Mouse (Mus musculus) limb, embryonic 15.5 days (tissue): ENCODE results near the gene Herpud1. TPM values are rescaled to one million over a fixed set of nuclear protein-coding genes. Genes with fewer than 3 reads are reported as not detected.
A peak's percentile ranks its signal among the peaks of the same experiment; 100 is the strongest.

Experiments
- ATAC-seq: fragments of 200-750 bp; cut with Nextera tagmentation; 2 replicates; pipeline ENCODE4 v1.8.0; 2017; ENCODE audit warnings: low read depth, moderate TSS enrichment; ENCODE audit not compliant: insufficient number of reproducible peaks, low FRiP score, low TSS enrichment
- H3K27ac ChIP-seq: fragments of 300-500 bp; sonication (generic); 2 replicates; pipeline ENCODE4 v1.5.1; 2015; ENCODE audit warnings: moderate library complexity, mild to moderate bottlenecking, inconsistent platforms
- H3K27me3 ChIP-seq: fragments of 300-500 bp; sonication (generic); 2 replicates; pipeline ENCODE4 v1.6.1; 2015; ENCODE audit warnings: inconsistent platforms
- H3K36me3 ChIP-seq: fragments of 300-500 bp; sonication (generic); 2 replicates; pipeline ENCODE4 v1.6.1; 2015; ENCODE audit warnings: inconsistent platforms
- H3K4me1 ChIP-seq: fragments of 300-500 bp; sonication (generic); 2 replicates; pipeline ENCODE4 v1.6.1; 2015; ENCODE audit warnings: inconsistent platforms
- H3K4me2 ChIP-seq: fragments of 300-500 bp; sonication (generic); 2 replicates; pipeline ENCODE4 v1.6.1; 2015; ENCODE audit warnings: mild to moderate bottlenecking, inconsistent platforms
- H3K4me3 ChIP-seq: fragments of 300-500 bp; sonication (generic); 2 replicates; pipeline ENCODE4 v1.5.1; 2015; ENCODE audit warnings: mild to moderate bottlenecking, inconsistent platforms
- H3K9ac ChIP-seq: fragments of 300-500 bp; sonication (generic); 2 replicates; pipeline ENCODE4 v1.6.1; 2015; ENCODE audit warnings: inconsistent platforms
- H3K9me3 ChIP-seq: fragments of 300-500 bp; sonication (generic); 2 replicates; pipeline ENCODE4 v1.6.1; 2016; ENCODE audit warnings: inconsistent platforms
- WGBS: fragments of 180-500 bp; shearing (Covaris S2); methylation state at CpG from one replicate; pipeline ENCODE4 v1.1.7; 2015; 5-methylcytosine and 5-hydroxymethylcytosine counted together
- polyA plus RNA-seq: library from polyadenylated mRNA; unstranded; fragments of >200 nt; fragmentation: Nextera tagmentation; extraction: Ambion mirVana; gene quantifications from 2 replicates; pipeline ENCODE4 v1.2.1, GENCODE M21; 2015

The Herpud1 gene
- polyA plus RNA-seq, 1 experiment from 2014 or later = 97.6 TPM

GRCm38 (mm10) chr8:94418017-94418416, 31.8 kb downstream of the Herpud1 start:
- H3K9me3 ChIP-seq = no peaks in the 10 kb centered on the region
- H3K27ac ChIP-seq = no peak overlapping the region
- 59% methylated on average over 9 of the region's 9 CpGs for WGBS
- no peaks in the 10 kb centered on the region for H3K4me1 ChIP-seq
- no peak overlapping the region for H3K9ac ChIP-seq
- H3K27me3 ChIP-seq = no peaks in the 10 kb centered on the region
- H3K4me2 ChIP-seq = no peak overlapping the region
- H3K36me3 ChIP-seq = no peaks in the 10 kb centered on the region
- no peak for ATAC-seq
- H3K4me3 ChIP-seq = no peak overlapping the region

GRCm38 (mm10) chr8:94422270-94422669, 36.0 kb downstream of the Herpud1 start:
- Histone ChIP-seq H3K9me3 (no peaks in the 10 kb centered on the region), H3K4me3 (no peak overlapping the region), H3K27me3 (no peaks in the 10 kb centered on the region), H3K4me1 (no peaks in the 10 kb centered on the region), H3K4me2 (no peak overlapping the region), H3K27ac (no peak overlapping the region), H3K9ac (no peak overlapping the region), H3K36me3 (no peaks in the 10 kb centered on the region)
- no peak for ATAC-seq
- WGBS = 83% methylated on average over 4 of the region's 4 CpGs

- no peak overlapping the region for H3K9ac ChIP-seq
- H3K4me1 ChIP-seq = no peaks in the 10 kb centered on the region
- H3K9me3 ChIP-seq = no peaks in the 10 kb centered on the region
- no peak overlapping the region for H3K4me2 ChIP-seq
- 57% methylated on average over 10 of the region's 10 CpGs for WGBS
- H3K27me3 ChIP-seq = no peaks in the 10 kb centered on the region; the same call in 1 of the 2 replicates
- no peak overlapping the region for H3K27ac ChIP-seq
- no peak overlapping the region for H3K4me3 ChIP-seq
- no peak for ATAC-seq
- H3K36me3 ChIP-seq = no peaks in the 10 kb centered on the region
Measured at GRCm38 (mm10) chr8:94427953-94428352, 41.7 kb downstream of the Herpud1 start.

- H3K4me1 ChIP-seq = no peaks in the 10 kb centered on the region
- H3K4me2 ChIP-seq = no peak overlapping the region
- H3K9ac ChIP-seq = no peak overlapping the region
- 78% methylated on average over 4 of the region's 4 CpGs for WGBS
- H3K9me3 ChIP-seq = no peaks in the 10 kb centered on the region
- H3K27me3 ChIP-seq = no peaks in the 10 kb centered on the region; the same call in 1 of the 2 replicates
- no peak overlapping the region for H3K4me3 ChIP-seq
- no peak for ATAC-seq
- H3K36me3 ChIP-seq = no peaks in the 10 kb centered on the region
- no peak overlapping the region for H3K27ac ChIP-seq
Measured at GRCm38 (mm10) chr8:94428420-94428819, 42.2 kb downstream of the Herpud1 start.

GRCm38 (mm10) chr8:94429376-94429775, 43.1 kb downstream of the Herpud1 start:
- Histone ChIP-seq H3K27me3 (no peaks in the 10 kb centered on the region; the same call in 1 of the 2 replicates), H3K4me2 (no peak overlapping the region), H3K36me3 (no peaks in the 10 kb centered on the region), H3K4me3 (no peak overlapping the region), H3K4me1 (peaks cover 9% of the 10 kb centered on the region), H3K9me3 (no peaks in the 10 kb centered on the region), H3K9ac (no peak overlapping the region), H3K27ac (no peak overlapping the region)
- no peak for ATAC-seq
- 81% methylated on average over 7 of the region's 7 CpGs for WGBS

- Histone ChIP-seq H3K36me3 (no peaks in the 10 kb centered on the region), H3K27me3 (no peaks in the 10 kb centered on the region; the same call in 1 of the 2 replicates), H3K4me3 (no peak overlapping the region), H3K9me3 (no peaks in the 10 kb centered on the region), H3K4me1 (peaks cover 11% of the 10 kb centered on the region), H3K4me2 (no peak overlapping the region), H3K27ac (no peak overlapping the region), H3K9ac (no peak overlapping the region)
- no peak for ATAC-seq
- WGBS = 69% methylated on average over 3 of the region's 3 CpGs
Measured at GRCm38 (mm10) chr8:94432212-94432611, 46.0 kb downstream of the Herpud1 start.

GRCm38 (mm10) chr8:94433981-94434466, 47.8 kb downstream of the Herpud1 start, which contains the start of gene Nlrc5:
TSS of gene Nlrc5 (plus strand) at chr8:94434356.
- no peaks in the 10 kb centered on the region for H3K9me3 ChIP-seq
- peak within 1 kb of the TSS; percentile 46 for H3K4me3 ChIP-seq
- ATAC-seq = no peak
- peak within 1 kb of the TSS; percentile 76 for H3K4me2 ChIP-seq
- H3K27me3 ChIP-seq = no peaks in the 10 kb centered on the region; the same call in 1 of the 2 replicates
- no peak within 1 kb of the TSS for H3K9ac ChIP-seq
- WGBS = 2% methylated on average over 29 of the region's 29 CpGs
- H3K27ac ChIP-seq = no peak within 1 kb of the TSS
- H3K36me3 ChIP-seq = no peaks in the 10 kb centered on the region
- H3K4me1 ChIP-seq = peaks cover 11% of the 10 kb centered on the region

GRCm38 (mm10) chr8:94434958-94435357, 48.7 kb downstream of the Herpud1 start:
- no peak for ATAC-seq
- WGBS = 79% methylated on average over 3 of the region's 3 CpGs
- H3K9me3 ChIP-seq = no peaks in the 10 kb centered on the region

GRCm38 (mm10) chr8:94435397-94436111, 49.3 kb downstream of the Herpud1 start:
- H3K27ac ChIP-seq = no peak overlapping the region
- H3K36me3 ChIP-seq = no peaks in the 10 kb centered on the region
- H3K27me3 ChIP-seq = no peaks in the 10 kb centered on the region; the same call in 1 of the 2 replicates
- H3K4me3 ChIP-seq = no peak overlapping the region
- H3K4me2 ChIP-seq = no peak overlapping the region
- H3K4me1 ChIP-seq = peaks cover 11% of the 10 kb centered on the region
- H3K9me3 ChIP-seq = no peaks in the 10 kb centered on the region
- no peak overlapping the region for H3K9ac ChIP-seq
- WGBS = 89% methylated on average over 15 of the region's 15 CpGs
- no peak for ATAC-seq

More at GRCm38 (mm10) chr8:94434958-94435357, 48.7 kb downstream of the Herpud1 start:
- Histone ChIP-seq H3K9ac (no peak overlapping the region), H3K27ac (no peak overlapping the region), H3K36me3 (no peaks in the 10 kb centered on the region), H3K4me1 (peaks cover 11% of the 10 kb centered on the region), H3K27me3 (no peaks in the 10 kb centered on the region; the same call in 1 of the 2 replicates), H3K4me2 (no peak overlapping the region), H3K4me3 (no peak overlapping the region)

GRCm38 (mm10) chr8:94436112-94436572, 49.9 kb downstream of the Herpud1 start:
- H3K4me3 ChIP-seq = no peak overlapping the region
- H3K9ac ChIP-seq = no peak overlapping the region
- no peaks in the 10 kb centered on the region; the same call in 1 of the 2 replicates for H3K27me3 ChIP-seq
- H3K27ac ChIP-seq = no peak overlapping the region
- 87% methylated on average over 5 of the region's 5 CpGs for WGBS
- H3K4me1 ChIP-seq = peaks cover 11% of the 10 kb centered on the region
- no peaks in the 10 kb centered on the region for H3K36me3 ChIP-seq
- no peak overlapping the region for H3K4me2 ChIP-seq
- no peak for ATAC-seq
- no peaks in the 10 kb centered on the region for H3K9me3 ChIP-seq

GRCm38 (mm10) chr8:94436900-94437299, 50.7 kb downstream of the Herpud1 start:
- Histone ChIP-seq H3K27me3 (no peaks in the 10 kb centered on the region), H3K4me2 (no peak overlapping the region), H3K27ac (no peak overlapping the region), H3K4me1 (peaks cover 11% of the 10 kb centered on the region), H3K9ac (no peak overlapping the region), H3K9me3 (no peaks in the 10 kb centered on the region), H3K4me3 (no peak overlapping the region), H3K36me3 (no peaks in the 10 kb centered on the region)
- WGBS = 81% methylated on average over 3 of the region's 3 CpGs
- ATAC-seq = no peak

GRCm38 (mm10) chr8:94438659-94439058, 52.4 kb downstream of the Herpud1 start:
- no peak overlapping the region for H3K9ac ChIP-seq
- H3K4me2 ChIP-seq = no peak overlapping the region
- H3K4me3 ChIP-seq = no peak overlapping the region
- WGBS = 88% methylated on average over 5 of the region's 5 CpGs
- H3K27ac ChIP-seq = no peak overlapping the region
- H3K9me3 ChIP-seq = no peaks in the 10 kb centered on the region
- ATAC-seq = no peak
- H3K27me3 ChIP-seq = no peaks in the 10 kb centered on the region
- no peaks in the 10 kb centered on the region for H3K36me3 ChIP-seq
- peaks cover 9% of the 10 kb centered on the region for H3K4me1 ChIP-seq
